Mouse (Mus musculus) gastrocnemius, postnatal 10 days (tissue): ENCODE data around the gene Slc26a10. TPM values are rescaled to one million over a fixed set of nuclear protein-coding genes. Genes with fewer than 3 reads are reported as not detected.
"Not testable (repeated sequence)": the region's sequence is repeated elsewhere in the genome, so short reads cannot be mapped to it uniquely, and the experiment has no call there.

Source experiments
- DNase-seq: peaks from one replicate; pipeline ENCODE4 v3.0.0; 2021; ENCODE audit warnings: mixed read lengths
- total RNA-seq, 2 experiments: library from RNA; stranded (reverse); gene quantifications; 2 replicates each; pipeline ENCODE4 v1.2.3; 2021

The Slc26a10 gene
- total RNA-seq, 2 experiments from 2014 or later = 3.0 to 6.1 TPM

DNA sequence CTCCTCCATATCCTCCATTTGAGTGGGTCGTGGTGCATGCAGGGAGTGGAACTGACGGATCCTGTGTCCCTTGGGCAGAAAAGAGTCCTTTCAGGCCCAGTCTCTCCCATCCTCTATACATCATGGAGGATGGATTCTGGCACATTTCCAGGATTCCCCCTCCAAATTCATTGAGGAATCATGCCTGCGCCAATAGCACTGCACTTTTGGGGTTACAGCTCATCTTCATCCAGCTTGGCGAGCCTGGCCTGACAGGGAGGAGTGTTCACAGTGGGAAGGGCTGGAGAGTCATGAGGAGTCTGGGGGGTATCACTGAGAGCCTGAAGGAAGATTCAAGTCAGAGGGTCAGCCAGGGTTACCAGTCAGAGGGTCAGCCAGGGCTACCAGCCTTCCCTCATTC lies 2.2 kb upstream of the Slc26a10 start:
- DNase-seq = no peak

DNA sequence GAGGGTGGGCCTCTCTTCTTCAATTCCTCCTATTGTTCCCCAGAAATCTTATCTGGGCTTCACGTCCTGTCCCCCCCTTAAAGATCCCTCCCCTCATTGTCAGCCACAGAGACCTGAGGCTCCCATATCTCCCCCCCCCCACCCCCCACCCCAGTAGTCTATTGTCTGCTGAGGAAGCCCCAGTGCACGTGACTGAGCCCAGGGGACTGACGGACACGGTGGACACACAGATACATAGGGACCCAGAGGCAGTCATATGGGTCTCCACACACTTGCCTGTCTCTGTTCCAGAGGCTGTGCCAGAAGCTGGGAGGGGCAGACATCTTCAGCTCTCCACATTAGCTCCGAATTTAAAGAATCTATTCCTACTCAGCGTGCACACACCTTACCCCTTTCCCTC lies 1.1 kb upstream of the Slc26a10 start:
- DNase-seq = peak; percentile 2

DNA sequence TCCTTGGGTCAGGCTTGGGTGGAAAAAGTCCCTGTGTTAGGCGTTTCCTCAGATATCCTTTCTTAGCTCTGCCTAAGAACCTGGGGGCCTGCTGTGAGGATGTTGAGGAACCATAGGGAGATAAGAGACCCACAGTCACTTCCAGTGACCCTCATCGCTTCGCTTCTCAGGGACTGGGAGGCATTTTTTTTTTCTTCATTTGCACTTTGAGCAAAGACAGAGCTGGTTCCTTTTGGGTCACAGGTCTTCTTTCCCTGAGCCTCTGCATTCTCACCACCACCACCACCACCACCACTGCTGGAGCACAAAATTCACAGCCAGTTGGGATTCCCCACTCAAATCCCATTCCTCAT lies 226 bp upstream of the Slc26a10 start:
- DNase-seq = no peak

DNA sequence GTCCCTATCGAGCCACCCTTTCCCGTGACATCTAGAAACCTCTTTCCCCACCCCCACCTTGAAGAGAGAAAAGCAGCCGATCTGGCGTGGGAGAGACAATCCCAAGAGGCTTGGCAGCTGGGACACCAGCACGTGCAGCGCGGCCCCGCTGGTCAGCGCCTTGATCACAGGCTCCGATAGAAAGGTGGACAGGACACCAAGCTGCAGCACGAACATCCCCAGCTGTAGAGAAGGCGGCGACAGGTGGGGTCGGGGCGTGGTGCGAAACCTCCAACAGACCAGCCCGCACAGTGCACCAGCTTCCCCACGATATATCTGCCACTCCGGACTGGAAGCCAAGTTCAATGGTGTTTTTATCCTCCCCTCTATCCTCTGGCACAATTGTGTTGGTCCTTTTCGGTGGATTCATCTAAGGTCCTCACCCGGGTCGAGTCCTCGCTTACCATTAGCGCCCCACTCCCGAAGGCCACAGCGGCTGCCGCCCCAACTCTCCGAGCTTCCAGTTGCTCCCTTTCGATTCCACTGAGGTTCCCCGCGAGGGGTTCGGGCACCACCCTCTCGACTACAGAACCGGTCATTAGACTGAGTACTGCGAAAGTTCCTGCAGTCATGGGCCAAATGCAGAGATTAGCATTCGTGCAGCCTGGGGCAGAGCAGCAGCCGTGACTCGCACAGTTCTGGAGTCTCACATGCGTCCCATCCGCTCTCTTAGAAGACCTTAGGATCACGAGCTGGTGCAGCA lies 2.0 kb downstream of the Slc26a10 start:
- DNase-seq = no peak

DNA sequence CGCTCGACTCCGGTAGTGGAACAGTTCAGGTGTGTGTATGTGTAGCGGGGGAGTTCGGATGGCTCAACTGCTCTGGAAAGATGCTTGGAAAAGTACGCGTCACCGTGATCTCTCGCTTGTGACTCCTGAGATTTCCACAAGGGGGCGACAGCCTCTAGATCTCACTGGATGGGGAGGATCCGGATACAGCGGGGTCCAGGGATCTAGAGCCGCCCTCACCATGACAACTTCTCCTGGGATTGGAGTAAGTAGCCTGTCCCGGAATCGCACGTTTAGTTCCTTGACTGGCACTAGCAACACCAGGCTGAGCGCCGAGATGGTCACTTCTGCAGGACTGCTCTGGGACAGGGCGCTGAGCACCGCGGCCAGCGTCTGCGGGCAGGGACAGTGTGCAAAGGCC lies 2.7 kb downstream of the Slc26a10 start:
- peak; percentile 80 for DNase-seq

DNA sequence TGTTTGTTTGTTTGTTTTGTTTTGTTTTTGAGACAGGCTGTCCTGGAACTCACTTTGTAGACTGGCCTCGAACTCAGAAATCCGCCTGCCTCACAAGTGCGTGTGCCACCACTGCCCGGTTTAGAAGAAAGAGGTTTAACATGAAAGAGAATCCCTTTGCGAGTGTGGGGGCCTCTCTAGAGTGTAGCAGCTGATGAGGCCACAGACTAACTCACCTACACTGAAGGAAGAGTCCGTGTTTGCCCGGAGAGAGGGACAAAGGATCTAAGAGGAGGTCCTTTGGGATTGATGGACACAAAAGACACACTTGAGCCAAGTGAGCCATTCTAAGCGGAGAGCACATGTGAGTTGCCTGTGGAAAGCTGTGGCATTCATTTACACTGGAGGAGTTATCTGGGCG lies 3.2 kb downstream of the Slc26a10 start:
- DNase-seq = no peak

DNA sequence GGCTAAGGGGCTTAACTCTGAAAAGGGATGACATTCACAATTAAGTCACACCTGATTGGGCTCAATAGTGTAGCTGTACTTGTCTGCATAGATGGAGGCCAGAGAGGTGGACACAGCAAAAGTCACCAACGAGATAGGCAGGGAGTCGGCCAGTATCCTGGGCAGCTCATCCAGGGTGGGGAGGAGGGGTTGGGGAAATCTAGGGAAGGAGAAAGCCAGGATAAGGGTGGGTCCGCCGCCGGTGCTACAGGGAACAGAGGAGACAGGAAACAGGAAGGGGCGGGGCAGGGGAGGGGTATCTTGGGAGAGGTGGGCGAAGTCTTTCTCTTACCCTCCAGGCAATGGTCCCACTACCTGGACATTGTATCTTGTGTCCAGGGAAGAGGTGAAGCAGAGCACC lies 3.7 kb downstream of the Slc26a10 start:
- DNase-seq = no peak

DNA sequence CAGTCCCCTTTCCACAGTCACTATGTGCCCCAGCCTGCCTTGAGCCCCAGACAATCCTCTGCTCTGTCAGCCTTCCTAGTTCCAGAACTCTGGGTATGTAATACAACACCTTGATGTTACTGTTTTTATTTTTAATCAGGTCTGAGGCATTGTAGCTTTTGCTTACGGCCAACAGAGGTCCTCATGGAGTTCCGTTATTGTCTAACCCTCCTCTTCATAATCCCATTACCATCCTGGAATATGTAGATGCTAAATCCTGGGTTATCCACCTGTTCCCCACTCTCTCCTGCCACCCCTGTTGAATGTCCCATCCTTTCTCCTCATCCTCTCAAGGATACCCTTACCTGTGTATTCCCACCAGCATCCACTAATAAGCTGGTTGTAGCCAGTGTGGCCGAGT lies 4.2 kb downstream of the Slc26a10 start:
- no peak for DNase-seq

DNA sequence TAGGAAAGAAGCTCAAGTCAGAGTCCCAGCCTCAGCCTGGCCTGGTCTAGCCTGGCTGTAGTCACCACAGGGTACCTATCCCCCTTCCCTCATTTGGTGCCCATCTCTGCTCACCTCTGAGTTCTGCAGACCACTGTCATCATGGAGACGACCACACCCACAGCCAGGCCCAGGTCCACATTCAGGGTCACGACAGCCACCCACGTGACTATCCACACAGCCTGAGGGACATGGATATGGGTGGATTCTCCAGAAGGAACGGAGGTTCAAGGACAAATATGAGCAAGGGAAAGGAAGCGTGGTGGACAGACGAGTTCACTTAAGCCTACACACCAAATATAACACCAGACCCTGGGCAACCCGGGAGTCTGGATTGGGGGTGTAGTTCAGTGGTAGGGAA lies 6.3 kb downstream of the Slc26a10 start:
- no peak for DNase-seq

DNA sequence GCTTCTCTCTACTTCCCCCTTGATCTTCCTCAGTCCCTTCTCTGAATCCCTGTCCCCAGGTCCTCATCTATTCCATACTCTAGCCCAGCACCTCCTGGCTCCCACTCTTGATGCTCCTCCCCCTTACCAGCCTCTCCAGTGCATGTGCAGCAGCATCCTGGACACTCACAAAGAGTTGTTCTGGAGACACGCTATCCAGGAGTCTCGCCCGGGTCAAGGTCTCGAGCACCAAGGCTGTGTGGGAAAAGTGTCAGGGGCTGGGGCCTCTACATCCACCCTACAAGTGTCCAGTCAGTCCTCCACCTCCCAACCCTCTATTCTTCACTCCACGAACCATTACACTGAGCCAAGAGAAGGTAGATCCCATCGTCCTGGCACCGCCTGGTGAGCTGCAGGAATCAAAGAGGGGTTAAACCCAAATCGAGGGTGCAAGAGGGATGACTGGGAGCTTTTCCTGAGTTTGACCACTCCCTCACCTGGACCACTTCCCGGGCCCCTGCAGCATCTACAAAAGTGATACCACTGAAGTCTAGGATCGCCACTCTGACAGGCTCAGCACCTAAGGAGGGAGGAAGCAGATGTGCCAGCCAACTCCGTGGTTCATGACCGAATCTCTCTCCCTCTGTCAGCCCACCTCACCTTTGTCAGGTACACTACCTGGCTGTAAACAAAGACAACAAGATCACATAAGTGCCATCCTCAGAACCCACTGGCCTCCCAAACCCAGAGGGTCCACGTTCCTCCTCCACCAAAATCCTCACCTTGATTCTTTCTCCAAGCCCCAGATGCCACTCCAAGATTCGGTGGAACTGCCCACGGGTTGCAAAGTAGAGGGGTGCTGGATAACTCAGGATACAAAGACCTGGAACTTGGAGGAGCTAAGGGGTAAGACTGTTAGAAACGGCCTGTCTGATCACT lies 7.0 kb downstream of the Slc26a10 start:
- no peak for DNase-seq

DNA sequence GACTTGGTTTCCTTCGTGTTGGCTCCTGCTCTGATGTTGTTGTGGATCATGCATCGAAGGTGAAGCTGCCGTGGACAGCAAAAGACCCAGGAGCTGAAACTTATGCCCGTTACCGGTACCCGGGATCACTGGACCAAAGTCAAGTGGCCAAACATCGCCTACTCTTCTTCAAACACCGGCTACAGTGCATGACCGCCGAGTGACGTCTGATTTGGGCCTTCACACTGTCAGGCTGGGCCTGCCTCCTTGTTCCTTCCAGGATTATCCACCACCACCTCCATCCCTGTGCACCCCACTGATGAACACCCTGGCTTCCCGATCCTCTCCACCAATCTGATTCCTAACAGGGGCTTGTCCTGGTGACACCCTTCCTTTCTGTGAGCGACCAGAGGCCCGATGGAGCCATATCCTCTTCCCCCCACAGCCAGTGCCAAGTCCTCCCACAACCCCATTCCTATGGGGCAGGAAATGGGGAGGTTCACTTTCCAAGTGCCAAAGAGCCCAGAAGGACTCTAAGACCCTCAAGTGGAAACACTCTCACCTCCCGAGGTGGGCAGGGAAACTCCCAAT lies 8.7 kb downstream of the Slc26a10 start:
- no peak for DNase-seq

DNA sequence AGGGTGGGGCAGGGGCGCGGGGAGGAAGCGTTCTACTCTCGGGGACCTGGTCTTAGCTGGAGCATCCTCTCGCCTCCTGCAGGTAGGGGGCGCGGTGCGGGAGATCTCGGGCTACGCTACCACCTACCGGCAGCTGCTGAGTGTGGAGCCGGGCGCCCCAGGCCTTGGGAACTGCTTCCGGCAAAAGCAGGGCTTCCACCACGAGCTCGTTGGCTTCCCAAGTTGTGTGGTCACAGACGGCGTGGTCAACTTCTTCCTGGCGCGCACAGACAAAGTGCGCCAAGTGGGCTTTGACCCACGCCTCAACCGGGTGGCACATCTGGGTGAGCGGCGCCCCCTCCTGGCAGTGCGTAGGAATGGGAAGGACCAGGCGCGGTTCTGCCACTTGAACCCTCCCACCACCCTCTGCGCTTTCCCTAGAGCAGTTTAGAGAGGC lies 9.6 kb downstream of the Slc26a10 start:
- DNase-seq = peak; percentile 71

DNA sequence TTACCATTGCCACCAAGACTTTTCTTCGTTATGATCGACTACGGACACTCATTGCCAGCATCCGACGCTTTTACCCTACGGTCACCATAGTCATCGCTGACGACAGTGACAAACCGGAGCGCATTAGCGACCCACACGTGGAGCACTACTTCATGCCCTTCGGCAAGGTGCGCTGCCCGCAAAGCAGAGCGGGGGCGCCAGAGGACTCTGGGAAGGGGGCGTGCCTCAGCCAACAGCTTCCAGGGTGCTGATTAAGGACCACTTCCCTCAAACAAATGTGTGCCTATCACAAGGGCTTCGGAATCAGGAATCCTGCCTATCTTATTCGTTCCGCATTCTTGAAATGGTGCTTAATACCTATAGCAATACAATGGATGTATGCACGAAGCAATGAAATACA lies 10.4 kb downstream of the Slc26a10 start:
- DNase-seq = no peak

DNA sequence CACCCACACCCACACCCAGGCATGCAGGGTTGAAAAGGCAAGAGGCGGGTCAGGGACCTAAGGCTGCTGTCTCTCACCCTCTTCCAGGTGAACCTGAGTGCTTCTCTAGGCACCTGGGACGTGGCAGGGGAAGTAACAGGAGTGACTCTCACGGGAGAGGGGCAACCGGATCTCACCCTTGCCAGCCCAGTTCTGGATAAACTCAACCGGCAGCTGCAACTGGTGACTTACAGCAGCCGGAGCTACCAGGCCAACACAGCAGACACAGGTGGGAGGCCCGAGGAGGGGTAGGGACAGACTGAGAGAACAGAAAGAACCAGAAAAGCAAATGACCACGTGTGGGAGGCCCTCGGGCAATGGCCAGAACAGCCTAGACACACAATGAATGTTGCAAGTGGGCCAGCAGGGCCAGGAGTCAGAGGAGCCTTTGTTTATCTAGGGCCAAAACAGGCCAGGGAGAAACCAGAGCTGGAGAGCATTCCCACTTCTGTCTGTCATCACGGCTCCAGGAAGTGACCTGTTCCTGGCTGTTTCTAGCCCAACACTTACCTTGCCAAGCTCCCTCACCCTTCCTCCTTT lies 12.7 kb downstream of the Slc26a10 start:
- no peak for DNase-seq

DNA sequence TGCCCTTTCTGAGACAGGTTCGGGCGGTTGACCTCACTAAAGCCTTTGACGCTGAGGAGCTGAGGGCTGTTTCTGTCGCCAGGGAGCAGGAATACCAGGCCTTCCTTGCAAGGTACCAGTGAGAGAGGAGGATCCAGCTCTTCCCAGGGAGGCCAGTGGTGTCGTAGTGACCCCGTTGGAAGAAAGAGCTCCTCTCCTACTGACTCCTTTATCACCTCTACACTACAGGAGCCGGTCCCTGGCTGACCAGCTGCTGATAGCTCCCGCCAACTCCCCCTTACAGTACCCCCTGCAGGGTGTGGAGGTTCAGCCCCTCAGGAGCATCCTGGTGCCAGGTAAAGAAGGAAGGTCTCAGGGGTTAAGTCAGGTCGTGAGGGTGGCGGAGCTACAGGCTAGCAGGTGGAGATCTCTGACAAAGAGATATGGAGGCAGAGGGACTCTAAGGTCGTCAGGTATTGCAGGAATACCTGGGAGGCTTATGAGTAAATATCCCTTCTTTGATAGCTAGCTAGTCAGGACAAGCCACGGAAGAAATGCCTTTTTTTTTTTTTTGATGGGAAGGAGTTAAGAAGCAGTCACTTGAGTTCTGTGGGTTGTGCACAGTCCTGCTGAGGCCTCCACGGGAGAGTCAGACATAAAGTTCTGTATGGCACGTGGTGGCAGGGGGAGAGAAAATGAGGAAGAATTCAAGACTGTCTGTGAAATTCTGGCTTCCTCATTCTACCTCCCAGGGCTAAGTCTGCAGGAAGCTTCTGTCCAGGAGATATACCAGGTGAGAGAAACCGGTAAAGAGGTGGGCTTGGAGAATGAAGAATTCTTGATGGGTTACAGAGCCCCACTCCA lies 13.5 kb downstream of the Slc26a10 start:
- DNase-seq = no peak

DNA sequence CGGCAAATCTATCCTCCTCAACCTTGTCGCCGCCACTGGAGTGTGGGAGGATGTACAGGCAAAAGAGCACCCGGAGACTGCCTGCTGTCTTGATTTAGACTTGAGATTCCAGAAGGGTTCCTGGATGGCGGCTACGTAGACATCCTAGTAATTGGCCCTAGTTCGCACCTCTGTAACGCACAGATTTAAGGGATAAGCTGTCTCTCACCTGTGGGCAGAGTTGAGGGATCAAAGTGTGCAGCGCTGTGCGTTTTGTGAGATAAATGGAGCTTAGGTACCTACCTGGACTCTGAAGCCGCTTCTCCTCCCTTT lies 14.1 kb downstream of the Slc26a10 start:
- DNase-seq = no peak

DNA sequence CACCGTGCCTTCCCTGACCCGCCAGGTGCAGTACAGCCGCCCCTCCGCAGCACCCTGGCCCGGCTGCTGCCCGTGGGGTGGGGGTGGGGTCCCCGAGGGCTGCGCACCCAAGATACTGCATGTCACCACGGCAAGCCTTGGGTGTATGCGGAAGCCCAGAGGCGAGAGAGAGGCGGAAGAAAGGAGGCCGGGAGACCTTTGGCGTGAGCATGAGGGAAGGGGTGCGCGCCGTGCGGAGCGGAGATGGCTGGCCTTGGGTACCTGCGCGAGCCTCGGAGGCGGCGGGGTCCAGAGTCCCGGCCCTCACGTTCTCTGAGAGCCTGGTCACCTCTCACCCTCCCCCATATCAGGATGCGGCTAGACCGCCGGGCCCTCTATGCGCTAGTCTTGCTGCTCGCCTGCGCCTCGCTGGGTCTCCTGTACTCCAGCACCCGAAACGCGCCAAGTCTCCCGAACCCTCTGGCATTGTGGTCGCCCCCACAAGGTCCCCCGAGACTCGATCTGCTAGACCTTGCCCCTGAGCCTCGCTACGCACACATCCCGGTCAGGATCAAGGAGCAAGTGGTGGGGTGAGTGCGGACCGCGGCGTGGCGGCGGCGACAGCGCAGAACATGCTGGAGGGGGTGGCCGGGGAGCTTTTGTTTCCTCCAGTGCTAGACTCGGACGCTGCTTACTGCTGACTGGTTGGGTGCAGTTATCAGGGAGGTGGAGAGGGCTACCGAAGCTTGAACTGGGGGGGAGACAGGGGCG lies 14.6 kb downstream of the Slc26a10 start:
- DNase-seq = no peak

DNA sequence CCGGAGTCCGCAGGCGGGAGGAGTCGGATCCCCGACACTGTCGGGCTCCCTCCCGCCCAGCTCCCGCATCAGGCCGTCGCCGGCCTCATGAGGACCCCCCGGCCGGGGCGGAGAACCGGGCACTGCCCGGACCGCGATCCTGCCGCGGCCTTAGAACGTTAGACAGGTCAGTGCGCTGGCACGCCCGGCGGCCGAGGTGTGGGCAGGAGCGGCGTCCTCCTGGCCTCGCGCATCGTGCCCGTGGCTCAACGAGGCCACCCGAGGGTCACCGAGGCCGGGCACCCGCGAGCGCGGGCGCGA lies 15.1 kb downstream of the Slc26a10 start:
- DNase-seq = no peak

DNA sequence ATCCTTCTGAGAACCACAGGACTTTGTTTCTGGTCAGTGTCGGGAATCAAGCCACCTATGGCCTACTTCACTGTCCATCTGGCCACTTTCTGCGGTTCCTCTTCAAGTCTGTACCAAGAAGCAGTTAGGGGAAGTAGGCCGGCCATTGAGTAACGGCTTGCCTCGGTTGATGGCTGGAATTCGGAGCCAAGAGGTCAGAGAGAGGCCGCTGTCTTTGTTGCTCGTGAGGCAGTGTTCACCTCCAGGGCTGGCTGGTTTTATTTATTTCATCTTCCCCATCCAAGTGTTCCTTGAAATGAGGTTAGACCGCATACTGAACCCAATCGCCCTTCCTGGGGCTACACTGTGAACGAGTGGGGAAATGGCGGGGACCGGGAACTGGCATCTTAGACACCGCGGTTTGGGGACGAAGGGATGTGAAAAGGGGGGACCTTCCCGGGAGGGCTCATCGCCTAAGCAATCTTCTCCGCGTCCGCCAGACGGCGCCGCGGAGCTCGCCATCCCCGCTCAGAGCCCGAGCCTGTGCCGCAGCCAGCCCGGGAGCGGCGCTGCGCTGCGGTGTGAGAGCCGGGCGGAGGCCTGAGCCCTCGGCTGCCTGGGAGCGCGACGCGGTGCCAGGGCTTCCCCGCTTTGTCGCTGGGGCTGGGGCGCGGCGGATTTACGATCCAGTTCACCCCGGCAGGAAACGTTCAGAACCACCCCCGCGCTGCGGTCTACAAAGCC lies 15.7 kb downstream of the Slc26a10 start, which contains the start of gene B4galnt1:
Gene B4galnt1 (plus strand): TSS at position 595 of the 723 bp plus-strand sequence.
- peak; percentile 73 for DNase-seq

DNA sequence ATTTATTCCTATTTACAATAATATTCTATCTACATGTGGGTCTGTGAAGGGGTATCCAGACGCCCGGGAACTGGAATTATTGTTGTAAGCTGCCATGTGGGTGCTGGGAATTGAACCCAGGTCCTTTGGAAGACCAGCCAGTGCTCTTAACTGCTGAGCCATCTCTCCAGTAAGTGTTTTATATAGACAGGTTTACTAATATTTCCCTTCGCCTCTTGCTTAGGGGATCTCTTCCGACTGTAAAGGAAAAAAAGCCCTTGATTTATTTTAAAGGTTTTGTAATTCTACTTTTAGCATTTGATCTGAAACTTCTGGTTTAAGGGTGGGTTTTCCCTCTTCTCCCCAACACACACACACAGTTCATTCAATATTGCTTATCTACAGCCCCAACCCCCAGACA lies 16.3 kb downstream of the Slc26a10 start:
- no peak for DNase-seq

DNA sequence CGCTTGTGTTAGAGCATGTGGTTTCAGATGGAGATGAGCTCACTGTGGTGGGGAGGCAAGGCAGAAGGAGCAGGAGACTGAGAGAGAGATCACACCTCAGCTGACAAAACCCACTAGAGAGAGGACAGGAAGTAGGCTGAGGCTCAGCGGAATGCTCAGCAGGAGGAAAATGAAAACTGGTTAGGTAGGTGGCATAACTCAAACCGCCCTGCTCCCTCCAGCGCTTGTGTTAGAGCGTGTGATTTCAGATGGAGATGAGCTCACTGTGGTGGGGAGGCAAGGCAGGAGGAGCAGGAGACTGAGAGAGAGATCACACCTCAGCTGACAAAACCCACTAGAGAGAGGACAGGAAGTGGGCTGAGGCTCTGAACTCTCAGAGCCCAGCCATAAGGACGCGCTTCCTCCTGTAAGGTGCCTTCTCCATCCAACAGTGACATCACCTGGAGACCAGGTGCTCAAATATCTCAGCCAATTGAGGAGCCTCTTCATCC lies 17.6 kb downstream of the Slc26a10 start:
- DNase-seq = not testable (repeated sequence)
